Mouse (Mus musculus) lung, postnatal 4 days (tissue): ENCODE measurements around the gene Gm40193.
A peak's percentile ranks its signal among the peaks of the same experiment; 100 is the strongest.
"Not testable (repeated sequence)": the region's sequence is repeated elsewhere in the genome, so short reads cannot be mapped to it uniquely, and the experiment has no call there.

Experiments
- DNase-seq, 2 experiments: peaks; one replicate each; pipeline ENCODE4 v3.0.0; 2021

Gene Gm40193

DNA sequence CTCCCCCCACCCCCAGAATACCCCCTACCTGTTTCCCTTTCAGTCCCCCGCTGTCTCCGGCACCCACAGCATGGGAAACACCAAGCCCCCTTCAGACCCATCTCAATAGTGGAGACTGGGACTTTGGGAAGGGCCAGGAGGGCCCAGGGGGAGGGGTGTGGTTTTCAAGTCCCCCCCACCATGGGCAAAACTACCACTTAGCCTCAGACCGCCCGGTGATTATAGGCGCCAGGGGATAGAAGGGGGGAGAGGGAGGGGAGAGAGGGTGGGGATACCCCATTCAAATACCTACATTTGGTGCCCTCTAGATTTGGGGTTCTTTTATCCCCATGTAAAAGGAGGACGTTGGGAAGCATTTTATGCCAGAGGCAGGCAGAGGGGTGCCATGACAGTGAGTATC is at the start of gene Gm40193:
Gene Gm40193, minus strand, starts transcription at position 101 of the 400 bp plus-strand sequence.
- no peak for DNase-seq

DNA sequence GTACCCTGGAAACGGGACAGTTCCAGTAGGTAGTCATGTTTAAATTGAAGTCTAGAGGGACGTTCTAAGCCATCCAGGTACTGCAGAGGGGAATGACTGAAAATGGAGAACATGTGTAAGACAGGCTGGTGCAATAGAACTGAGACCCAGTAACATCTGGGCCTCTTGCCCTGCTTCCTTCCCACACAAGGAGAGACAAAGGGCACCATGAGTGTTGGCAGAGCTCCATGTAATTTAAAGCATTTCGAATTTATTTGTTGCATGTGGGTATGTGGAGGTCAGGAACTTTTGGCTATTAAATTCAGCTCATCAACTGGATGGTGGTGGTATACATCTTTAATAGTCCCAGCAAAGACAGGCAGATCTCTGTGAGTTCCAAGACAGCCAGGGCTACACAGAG is 49.5 kb upstream of the Gm40193 start:
- DNase-seq = no peak

DNA sequence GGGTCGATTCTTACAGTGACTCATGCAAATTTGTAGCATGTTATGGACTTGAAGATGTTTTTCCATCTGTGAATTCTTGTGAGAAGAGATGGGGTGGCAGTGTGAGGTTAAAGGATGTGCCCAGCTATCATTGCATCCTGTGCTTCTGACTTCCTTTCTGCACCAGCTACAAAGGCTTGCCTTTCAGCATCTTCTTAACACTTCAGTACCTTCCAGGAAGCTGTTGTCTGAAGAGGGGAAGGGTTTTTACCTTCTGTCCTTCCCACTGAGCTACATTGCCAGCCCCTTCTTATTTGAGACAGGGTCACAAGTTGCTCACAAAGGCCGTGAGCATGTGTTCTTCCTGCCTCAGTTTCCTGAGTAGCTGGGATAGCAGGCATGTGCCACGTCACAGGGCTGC is 48.2 kb upstream of the Gm40193 start:
- no peak for DNase-seq

DNA sequence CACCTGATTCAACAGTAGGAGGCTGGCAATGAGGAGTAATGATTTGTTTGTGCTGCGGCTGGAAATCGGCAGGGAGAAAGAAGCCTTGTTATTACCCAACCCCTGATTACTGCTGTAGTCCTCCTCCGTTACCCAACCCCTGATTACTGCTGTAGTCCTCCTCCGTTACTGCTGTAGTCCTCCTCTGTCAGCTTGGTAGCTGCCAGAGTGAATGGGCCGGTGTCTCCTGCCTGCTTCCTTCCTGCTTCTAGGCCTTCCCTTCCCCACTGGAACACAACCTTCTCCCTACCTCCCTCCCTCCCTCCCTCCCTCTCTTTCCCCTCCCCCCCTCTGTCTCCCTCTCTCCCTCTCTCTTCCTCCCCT is 47.6 kb upstream of the Gm40193 start:
- no peak for DNase-seq

DNA sequence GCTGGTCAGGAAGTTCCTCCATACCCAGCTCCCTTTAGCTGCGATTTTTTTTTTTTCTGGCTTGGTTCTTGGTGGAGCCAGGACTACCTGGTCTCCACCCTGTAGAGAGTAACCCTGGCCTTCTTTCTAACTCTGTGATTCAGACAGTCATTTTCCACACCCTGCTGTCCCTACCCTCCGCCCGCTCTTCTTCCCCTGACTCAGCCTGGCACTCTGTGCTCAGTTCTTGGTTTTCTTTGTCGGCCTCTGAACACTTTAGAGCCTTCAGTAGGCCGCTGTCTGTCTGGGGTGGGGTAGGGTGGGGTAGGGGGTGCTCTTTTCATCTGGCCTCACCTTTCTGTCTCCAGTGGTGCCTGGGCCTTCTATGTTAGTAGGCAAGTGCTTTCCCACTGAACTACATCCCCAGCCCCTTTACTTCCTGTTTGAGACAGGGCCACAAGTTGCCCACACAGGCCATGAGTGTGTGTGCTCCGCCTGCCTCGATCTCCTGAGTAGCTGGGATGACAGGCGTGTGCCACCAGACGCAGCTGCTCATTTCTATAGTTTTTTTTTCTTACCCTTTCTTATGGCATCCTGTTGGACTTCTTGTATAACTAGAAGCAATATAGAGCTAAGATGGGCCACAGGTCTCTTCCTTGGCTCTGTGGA is 47.1 kb upstream of the Gm40193 start:
- DNase-seq = no peak

DNA sequence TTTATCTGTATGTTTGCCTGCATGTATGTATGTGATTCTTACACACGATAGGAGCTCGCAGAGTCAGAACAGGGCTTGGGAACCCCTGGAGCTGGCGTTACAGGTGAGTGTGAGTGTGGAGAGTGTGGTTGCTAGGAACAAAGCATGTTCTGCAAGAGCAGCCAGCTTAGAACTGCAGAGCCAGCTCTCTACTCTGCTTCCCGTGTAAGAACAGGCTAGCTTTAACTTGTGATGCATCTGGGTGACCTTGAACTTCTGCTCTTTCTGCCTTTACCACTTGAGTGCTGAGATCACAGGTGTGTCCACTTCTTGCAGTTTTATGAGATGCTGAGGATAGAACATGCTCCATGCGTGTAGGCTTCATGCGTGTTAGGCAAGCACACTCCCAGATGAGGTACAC is 46.2 kb upstream of the Gm40193 start:
- no peak for DNase-seq

DNA sequence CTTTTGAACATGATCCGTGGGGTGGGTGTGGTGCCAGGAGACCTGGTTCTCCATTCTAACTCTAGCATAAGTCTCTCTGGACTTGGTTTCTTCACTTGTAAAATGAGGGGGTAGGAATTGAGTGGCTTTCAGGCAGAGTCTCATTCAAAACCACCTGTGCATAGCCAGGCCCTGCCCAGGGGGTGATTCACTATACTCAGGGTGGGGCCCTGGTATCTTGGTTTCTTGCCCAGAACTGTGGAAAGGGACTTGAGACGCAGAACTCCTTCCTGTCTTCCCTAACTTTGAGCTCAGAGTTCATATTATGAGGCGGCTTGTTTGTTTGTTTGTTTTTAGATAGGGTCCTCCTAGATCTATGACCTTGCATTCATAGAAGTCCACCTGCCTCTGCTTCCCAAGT is 44.5 kb upstream of the Gm40193 start:
- no peak for DNase-seq

DNA sequence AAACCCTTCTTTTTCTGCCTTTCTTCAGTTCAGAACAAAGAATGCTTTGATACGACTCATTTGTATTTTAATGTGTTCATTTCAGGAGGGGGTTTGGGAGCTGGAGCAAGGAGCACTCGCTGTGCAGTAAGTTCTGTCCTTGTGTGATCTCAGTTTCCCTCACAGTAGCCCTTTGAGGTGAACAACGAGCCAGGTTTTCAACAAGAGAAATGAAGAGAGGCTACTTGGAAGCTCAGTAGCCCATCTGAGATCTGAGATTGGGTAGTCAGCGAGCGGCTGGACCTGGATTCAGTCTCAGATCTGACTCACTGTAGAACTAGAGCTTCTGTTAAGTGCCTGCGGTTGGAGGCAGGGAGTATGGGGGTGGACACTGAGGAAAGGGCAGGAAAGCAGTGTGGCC is 41.1 kb upstream of the Gm40193 start:
- no peak for DNase-seq

DNA sequence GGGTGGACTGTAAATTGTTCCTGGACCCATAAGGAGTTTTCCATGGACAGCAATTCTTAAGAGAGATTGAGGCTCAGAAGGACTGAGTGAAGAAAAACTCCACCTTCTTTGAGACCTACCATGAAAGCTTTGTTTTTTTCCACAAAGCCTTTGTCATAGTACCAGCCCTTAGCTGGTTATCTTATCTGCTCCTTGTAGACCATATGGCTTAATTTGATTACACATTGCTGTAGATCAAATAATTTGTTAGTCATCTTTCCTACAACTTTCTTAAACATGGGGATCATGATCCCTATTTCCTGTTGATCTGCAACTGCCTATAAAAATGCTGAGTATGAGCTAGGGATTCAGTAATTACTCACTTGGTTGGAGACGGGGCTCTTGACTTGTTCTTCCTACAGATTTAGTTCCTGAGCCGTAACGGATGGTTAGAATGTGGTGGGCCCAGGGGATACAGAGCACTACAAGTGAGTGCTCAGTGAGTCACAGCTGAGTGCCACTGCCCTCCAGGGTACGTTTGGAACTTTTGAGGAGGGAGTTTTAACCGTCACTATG is 39.7 kb upstream of the Gm40193 start:
- no peak for DNase-seq

DNA sequence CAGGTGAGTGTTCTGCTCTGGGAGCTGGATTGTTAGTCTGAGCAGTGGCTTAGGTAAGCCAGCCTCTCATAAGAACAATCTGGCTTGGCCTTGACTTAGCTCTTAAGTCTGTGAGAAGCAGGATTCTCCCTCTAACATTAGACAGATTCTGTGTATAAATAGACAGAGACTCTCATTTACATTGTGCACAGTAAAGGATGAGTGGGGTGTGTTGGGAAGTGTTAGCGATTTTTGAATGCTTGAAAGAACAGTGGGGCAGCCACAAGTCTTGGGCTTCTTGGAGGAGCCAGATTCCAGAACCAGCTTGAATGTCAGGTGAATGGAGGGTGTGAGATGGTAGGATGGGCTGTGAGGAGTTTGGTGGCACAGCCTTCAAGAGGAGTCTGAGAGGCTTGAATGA is 38.9 kb upstream of the Gm40193 start:
- no peak for DNase-seq

DNA sequence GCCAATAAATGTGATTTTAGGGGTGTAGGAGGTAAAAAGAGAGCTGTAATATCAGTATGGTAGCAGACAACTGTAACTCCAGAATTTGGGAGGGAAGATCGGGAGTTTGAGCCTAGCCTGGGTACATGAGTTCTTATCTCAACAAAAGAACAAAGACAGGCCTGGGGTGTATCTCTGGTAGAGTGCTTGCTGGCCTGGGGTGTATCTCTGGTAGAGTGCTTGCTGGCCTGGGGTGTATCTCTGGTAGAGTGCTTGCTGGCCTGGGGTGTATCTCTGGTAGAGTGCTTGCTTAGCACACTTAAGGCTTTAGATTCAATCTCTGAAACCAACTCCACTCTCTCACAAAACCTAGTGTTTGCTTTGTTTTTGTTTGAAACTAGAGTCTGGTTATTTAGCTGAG is 37.9 kb upstream of the Gm40193 start:
- DNase-seq = not testable (repeated sequence)

DNA sequence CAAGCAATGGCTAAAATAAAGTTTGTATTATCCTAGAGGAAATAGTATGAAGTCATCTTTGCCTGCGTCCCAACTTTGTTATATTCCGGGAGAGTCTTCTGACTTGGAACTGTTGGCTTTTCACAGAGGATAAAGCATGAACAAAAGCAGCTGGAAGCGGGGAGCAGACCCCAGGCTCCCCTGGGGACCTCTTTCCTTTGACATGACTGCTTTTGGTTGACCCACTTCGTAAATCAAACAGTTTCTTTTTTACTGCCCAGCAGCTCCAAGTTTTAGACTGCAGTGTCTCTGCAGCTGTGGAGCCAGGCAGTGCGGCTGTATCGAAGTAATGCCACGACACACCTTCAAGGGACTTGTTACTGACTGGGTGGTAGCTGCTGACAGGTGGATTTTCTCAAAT is 33.8 kb upstream of the Gm40193 start:
- DNase-seq = no peak

DNA sequence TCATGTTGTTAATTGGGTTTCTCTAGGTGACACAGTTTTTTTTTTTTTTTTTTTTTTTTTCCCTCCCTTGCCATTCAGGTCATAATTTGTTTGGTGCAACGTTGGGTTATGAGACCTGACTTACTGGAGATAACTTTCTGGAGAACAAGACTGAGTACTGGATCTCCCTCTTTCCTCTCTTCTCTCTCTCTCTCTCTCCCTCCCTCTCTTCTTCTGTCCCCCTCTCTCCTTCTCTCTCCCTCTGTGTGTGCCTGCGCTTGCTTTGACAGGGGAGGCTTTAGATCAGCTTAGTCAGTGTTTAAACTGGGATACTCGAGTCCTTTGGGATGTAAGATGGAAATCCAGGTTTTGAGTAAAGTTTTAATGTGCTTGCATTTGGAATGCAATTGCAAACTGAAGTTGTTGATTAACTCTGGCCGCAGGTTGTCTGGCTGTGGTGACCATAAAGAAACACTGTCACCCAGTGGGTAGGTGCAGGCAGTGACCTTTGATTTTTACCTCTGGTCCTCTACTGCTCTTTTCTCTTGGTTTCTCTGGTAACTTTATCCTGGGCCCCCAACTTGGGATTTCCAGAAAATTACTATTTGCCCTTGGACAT is 31.6 kb upstream of the Gm40193 start:
- DNase-seq = no peak

DNA sequence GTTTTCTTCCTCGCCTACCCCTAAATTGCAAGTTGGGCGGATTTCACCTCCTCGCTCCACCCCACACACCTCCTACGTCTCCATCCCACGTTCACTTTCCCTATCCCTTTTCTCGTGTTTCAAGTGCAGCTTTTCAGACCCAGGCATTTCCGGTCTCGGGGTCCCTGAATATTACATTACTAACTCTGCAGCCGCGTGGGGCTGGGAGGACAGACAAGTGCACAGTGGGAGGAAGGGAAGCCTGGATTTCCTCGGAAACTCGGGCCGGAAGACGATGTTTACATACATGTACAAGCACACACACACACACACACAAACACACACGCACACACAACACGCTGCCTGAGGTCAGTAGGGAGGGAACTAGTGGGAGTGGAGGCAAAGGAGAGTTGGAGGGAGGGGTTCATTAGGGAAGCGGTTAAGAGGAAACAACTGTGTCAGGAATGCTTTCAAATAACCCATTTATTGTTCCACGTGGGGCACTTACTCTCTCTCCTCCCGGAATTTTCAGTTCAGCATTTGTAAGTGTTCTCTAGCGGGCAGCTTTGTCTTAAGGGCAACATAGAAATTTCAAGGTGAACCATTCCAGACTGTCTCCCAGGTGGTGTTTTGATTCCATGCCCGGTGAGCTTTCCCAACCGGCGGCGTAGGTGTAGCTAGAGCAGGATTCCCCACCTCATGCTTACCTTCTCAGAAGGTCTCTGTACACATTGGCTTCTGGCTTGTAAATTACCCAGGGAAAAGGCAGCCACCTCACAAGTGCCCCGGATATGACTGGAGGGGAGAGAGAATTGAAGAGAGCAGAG is 30.9 kb upstream of the Gm40193 start:
- peak; percentile 70 to 77 for DNase-seq

DNA sequence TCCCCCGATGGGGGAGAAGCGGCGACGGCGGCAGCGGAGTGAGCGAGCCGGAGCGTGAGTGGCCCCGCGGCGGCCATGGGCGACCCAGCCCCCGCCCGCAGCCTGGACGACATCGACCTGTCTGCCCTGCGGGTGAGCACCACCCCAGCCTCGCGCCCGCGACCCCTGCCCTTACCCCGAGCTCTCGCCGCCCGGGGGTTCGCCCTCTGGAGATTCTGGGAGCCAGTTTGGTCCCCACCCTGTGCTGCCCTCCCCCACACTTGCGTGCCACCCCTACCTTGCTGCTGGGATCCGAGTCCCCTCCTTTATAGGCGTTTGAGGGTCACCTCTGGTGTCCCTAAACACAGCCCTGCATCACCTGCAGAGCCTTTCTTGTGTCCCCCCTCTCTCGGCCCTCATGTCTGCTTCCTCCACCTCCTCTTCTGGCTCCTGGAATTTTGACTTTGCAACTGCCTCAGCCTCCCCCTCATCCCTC is 30.3 kb upstream of the Gm40193 start:
- no peak for DNase-seq

DNA sequence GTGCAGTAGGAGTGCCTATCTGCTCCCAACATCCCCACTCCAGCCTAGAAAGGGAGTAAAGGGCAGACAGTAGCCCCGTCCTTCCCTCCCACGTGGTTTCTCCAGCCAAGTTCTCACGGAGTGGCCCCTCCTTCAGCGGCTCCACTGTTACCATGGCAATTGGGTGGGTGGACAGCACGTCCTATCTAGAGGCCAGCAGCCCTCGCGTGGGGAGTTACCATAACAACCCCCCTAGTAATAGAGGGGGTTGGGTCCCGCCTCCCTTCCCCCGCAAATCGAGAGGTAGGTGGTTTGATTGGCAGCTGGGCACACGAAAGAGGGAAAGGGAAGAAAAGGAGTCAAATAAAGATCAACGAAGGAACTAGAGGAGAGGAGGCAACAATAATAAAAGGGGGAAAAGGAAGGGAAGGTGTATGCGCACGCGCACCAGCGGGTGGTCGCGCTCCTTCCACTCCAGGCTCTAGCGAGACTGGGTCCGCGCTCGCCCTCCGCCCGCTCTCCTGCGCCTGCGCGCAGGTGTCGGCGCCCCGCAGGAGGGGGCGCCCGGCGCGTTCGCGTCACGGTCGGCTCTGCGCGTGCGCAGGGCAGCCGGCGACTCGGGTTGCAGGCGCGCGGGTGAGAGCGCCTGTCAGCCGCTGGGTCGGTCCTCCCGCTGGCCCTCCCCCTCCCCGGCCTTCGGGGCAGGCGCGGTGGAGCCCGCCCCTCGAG is 29.7 kb upstream of the Gm40193 start, which contains the start of gene Mink1:
Gene Mink1, plus strand, starts transcription at position 595 of the 708 bp plus-strand sequence.
- peak; percentile 91 to 95 for DNase-seq

DNA sequence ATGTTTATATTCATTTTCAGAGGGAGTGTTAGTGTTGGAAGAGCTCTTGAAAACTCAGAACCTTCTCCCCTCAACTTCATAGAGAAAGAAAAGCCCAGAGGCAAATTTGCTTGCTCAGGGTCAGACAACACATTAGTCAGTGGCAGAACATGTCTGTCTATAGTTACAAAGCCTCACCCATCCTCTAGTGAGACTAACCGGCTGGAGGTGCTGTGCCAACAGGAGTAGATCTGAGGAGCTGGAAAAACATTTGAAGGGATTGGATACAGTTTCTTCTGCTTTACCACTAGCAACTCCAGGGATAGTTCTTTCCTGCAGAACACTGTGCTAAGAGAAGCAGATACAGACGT is 29.2 kb upstream of the Gm40193 start:
- no peak for DNase-seq

DNA sequence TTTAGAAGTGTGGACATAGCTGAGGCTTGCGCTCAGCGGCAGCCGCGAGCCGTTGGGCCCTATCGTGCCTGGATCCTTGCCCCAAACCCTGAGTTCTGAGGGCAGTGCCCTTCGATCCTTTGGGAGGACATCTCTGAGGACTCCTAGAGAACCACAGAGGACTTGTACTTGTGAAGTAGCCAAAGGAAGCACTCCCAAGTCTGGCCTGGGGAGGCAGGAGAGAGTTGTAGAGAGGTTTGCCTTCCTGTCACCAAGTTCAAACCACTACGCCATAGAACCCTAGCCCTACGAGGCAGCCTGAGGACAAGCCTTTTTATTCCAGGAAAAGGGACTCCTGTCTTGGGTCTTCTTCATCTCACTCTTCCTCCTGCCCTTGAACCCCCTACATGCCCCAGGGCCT is 24.8 kb upstream of the Gm40193 start:
- DNase-seq = no peak

DNA sequence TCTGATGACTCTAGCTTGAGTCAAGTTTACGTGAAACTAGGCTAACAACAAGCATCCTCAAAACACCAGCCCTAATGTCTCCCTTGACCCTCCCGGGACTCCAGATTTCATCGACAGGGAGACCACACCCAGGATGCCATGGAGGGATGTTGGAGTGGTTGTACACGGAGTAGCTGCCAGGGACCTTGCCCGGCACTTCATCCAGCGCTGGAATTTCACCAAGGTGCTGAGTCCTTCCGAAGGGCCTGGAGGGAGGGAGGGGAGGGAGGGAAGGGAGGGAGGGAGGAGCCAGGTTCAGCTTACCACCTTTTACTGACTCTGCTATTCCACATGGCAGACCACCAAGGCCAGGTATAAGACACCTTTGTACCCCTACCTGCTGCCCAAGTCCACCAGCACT is 21.2 kb upstream of the Gm40193 start:
- no peak for DNase-seq

DNA sequence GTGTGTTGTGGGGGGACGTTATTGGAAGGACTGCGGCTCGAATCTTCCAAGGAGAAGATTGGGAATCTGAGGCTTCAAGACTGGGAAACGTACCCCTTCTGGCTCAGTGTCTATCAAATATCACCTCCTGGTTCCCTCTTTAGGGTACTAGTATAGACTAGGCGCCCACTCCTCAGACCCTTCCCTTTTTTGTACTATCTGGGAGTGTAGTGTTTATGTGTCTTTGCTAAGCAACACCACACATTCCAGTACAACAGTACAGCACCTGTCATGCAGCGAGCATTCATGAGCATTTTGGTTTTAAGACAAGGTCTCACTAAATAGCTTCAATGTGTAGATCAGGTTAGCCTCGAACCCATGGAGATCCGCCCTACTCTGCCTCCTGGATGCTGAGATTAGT is 18.8 kb upstream of the Gm40193 start:
- no peak for DNase-seq

DNA sequence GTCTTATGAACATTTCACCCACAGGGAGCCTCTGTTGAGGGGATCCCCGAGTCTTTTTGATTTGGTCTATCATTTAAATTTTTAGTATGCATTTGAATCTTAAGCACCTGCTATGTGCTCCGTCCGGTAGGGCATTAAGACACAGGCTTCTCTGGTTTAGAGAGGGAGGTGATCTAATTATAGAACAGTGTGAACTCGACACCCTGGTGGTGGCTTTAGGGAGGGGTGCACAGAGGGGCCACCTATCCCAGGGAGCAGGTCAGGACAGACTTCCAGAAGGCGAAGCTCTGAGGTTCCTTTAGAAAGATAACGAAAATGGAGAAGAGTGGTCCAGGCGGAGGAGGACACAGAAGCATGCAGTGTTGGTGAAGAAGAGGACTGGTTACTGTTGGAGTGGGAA is 11.8 kb upstream of the Gm40193 start:
- DNase-seq = no peak

DNA sequence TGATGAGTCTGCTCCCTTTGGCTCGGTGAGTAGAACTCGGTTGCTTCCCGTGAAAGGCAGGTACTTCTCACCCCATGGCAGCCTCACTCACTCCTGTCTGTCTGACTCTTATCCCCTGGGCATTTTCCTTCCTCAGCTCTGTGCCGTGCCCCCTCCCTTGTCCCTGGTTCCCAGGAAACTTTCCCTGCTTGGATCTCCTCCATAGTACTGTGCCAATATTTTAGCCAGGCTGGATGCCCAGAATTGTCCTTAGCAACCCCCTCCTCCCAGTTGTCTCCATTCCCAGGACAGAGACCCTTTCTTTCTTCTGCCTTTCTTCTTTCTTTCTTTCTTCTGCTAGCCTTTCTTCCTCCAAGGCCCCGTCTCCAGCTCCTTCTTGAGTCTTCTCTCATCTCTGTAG is 8.7 kb upstream of the Gm40193 start:
- DNase-seq = no peak

DNA sequence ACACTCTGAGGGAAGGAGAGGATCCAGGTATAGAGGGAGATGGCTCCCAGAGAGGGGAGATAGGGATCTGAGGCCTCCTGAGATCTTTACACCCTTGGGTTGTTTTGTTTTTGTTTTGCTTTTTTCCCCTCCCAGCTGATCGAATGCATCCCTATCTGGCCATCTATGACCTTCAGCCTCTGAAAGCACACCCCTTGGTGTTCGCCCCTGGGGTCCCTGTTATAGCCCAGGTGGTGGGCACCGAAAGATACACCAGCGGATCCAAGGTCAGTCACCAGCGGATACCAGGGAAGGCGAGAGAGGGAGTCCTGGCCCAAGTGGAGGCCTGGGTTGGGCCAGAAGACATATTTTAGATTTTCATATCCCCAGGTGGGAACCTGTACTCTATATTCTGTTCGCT is 8.2 kb upstream of the Gm40193 start:
- DNase-seq = no peak
